Mouse (Mus musculus) WW6 (cell line): Measurements from ENCODE around the gene Ccdc177.

Source experiments
- DNase-seq: peaks from one replicate; pipeline ENCODE4 v3.0.0-alpha.2; 2013; ENCODE audit warnings: low read depth, low spot score

Gene Ccdc177

GRCm38 (mm10) chr12:80785005-80785404 is 24.5 kb upstream of the Ccdc177 start:
- DNase-seq, result no peak

DNA sequence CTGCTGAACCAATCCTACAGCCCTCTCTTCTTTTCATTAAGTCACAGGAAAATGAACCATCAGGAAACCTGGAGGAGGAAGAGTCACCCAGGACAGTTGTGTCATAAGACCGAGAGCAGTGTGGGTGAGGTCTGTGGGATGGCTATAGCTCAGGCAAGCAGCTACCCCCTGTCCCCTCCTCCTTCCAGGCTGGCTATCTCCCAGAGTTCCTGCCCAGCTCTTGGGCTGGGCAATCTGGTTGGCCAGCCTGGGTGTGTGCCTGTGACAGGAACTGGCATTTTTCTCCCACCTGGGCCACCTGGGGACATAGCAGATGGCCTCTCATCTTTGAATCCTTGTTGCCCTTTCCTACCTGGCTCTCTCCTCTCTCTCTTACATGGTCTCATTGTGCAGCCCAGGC is 23.4 kb upstream of the Ccdc177 start:
- no peak for DNase-seq

DNA sequence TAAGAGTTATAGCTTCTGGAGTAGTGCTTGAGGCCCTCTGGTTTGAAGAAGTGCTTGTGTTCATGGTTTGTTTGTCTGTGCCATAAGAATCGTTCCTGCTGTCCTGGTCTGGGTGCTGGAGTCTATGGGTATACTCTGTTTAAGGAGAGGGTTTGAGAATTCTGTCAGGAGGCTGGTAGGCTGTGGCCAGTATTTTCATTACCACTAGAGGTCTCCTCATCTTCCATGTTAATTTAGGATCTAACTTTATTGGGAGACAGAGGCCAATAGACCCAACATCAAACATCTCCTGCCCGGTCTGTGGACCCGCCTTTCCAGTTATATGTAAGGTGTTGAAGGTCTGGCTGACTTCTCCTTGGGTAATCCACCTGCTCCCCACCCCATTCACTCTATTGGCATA is 22.4 kb upstream of the Ccdc177 start:
- DNase-seq, result no peak

GRCm38 (mm10) chr12:80782190-80782589 is 21.7 kb upstream of the Ccdc177 start:
- DNase-seq, result no peak

DNA sequence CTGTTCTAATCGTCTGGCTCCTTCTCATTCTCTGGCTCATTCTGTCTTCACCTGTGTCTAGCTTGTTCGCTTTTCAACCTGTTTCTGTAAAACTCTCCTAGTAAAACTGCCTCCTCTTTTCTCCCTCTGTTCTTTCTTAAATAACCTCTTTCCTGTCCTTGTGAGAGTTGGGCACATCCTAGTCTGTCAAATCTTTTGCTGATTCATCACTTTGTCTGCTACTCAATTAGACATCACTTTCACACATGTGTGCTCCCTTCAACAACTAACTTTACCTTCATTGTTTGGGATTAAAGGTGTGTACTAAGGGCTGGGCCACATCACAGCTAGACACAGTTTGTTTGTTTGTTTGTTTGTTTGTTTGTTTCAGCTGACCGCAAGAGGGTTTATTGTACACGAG is 19.3 kb upstream of the Ccdc177 start:
- no peak for DNase-seq

DNA sequence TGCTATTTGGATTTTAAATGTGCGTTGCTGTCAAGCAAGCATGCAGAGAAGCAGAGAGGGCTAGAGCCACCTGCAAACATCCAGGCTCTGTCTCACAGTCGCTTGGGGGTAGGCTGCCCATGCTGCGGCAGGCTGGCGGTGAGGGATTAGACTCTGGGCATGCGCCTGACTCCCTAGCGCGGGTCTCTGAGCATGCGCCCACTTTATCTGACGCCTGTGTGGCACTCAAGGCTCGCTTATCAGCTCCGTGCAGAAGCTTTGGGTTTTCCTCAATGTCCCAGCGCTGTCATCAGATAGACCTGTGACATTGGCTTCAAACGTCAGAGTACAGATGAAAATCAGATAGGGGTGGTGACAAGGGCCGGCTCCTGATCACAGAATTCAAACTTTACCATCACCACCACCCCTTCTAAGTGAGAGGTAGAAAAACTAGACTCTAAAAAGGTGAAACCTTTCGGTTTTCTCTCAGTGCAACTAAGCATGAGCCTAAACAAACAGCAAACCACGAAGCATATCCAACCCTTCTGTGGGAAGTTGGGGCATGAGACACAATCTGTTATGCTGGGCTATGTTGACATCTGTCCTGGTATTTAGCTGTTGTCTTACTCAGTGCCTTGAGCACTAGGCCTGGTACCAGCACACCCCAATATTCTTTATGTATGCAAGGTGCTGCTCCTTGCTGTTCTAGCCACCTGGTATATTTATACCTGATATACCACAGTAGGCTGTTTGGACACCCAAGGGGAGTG is 17.9 kb upstream of the Ccdc177 start:
- no peak for DNase-seq

DNA sequence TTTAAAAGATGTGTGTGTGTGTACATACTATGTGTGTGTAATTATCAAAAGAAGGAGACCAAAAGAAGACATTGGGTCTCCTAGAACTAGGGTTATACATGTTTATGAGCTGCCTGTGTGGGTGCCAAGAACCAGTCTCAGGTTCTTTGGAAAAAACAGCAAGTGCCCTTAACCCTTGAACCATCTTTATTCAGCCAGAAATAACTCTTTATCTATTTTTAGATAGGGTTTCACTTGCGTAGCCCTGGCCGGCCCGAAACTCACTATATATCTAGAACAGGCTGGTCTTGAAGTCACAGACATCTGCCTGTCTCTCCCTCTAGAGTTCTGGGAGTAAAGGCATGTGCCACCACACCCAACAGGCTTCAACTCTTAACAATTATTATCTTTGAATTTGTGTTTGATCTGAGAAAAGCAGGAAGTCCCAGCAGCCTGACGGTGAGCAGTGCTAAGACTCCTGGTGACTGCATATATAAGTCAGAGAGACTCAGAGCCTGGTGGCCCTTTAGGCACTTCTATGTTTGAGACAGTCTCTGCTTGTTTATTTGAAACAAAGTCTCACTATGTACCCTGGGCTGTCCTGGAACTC is 15.7 kb upstream of the Ccdc177 start:
- DNase-seq, result no peak

- no peak for DNase-seq
Observed at GRCm38 (mm10) chr12:80774786-80775185, 14.3 kb upstream of the Ccdc177 start.

- no peak for DNase-seq
Observed at GRCm38 (mm10) chr12:80769697-80770096, 9.2 kb upstream of the Ccdc177 start.

- DNase-seq, result no peak
Observed at GRCm38 (mm10) chr12:80764116-80764515, 3.6 kb upstream of the Ccdc177 start.

DNA sequence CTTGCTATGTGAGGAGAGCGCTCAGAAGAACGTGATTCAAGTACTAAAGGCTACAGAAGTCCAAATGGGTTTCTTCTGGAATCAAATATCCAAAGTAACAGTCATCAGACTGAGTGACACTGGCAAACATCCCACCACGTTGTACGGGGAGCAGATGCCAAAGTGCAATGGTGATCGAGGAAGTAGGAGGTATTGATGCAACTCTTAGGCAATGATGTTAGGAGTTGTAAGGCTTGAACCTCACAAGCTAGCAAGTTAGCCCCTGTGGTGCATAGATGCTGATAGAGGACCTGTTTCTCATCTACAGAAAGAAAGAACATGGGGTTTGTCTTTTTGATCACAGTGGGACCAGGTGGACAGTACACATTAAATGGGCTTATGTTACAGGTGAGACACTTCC is 2.5 kb upstream of the Ccdc177 start:
- DNase-seq, result no peak

GRCm38 (mm10) chr12:80759713-80760395 is 633 bp downstream of the Ccdc177 start:
- DNase-seq, result no peak

DNA sequence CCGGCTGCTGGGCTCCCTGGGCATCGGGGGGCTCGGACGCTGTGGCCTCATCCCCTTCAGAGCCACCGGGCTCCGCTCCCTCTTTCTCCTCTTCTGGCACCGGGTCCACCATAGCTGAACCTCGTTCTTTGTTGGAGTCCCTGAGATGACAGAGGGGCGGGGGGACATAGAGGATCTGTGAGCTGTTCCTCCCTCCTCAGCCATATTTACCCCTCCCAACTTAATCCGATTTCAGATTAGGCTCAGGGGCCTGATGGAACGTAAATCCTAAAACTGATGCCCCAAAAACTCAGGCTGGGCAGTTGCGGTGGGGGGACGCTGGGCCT is 1.1 kb downstream of the Ccdc177 start:
- DNase-seq, result no peak

DNA sequence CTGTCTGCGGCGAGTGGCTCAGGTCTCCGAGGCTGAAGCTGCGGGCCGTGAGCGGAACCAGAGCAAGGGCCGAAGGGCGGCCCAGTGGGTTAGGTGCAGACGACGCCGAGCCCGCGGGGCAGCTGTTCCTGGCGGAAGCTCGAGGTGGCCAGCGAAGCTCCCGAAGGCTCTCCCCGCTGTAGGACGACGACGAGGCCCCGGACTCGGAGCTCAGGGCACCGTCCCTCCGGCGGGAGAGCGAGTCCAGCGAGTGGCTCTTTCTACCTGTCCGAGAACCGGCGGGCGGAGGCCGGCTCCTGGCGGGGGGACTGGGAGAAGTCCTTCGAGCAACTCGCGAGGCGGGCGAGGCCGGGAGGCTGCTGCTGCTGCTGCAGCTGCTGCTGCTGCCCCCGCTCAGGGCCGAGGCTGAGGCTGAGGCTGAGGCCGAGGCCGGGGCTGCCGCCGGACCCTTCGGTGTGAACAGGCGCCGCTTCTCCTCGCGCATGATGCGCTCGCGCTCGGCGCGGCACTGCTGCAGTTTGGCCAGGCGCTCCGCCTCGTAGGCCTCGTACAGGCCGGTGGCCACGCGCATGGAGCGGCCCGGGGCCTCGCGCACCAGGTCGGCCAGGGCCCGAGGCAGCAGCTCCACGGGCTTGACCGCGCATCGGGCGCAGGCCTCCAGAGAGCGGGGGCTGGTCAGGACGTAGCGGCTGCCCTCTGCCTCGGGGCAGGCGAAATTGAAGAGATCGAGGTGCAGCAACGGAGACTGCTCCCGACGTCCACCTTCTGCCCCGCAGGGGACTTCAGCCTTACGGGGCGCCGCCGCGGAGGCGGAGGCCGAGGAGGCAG is 1.7 kb downstream of the Ccdc177 start:
- DNase-seq, result no peak

DNA sequence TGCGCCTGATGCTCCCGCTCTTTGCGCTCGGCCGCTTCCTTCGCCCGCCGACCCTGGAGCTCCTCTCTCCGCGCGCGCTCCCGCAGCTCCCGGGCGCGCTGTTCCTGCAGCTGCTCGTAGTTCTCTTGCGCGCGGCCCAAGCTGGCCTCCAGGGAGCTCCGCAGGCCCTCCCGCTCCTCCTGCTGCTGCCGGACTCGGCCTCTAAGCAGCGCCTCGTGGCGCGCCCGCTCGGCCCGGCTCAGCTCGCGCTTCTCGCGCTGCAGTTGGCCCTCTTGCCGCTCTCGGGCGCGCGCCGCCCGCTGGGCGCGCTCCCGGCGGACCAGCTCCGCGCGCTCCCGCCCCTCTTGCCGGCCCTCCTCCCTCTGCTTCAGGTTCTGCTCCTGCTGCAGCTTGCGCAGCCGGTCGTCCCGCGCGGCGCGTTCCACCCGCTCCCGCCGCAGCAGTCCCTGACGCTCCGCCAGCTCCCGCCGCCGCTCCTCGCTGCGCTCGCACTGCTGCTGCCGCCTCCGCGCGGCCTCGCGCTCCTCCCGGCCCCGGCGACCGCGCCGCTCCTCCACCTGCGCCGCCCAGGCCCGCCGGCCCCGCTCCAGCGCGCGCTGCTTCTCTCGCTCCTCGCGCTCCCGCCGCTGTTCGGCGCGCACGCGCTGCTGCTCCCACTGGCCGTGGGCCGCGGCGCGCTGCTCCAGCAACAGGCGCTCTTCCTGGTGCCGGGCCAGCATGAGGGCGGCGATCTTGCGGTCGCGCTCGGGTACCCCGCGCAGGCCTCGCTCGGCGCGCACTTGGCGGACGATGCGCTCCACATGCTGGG is 2.5 kb downstream of the Ccdc177 start:
- DNase-seq, result no peak

GRCm38 (mm10) chr12:80751556-80751955 is 8.9 kb downstream of the Ccdc177 start:
- DNase-seq, result no peak

- DNase-seq, result no peak
Observed at GRCm38 (mm10) chr12:80746031-80746813, 14.3 kb downstream of the Ccdc177 start.

- DNase-seq, result no peak
Observed at GRCm38 (mm10) chr12:80744614-80745013, 15.9 kb downstream of the Ccdc177 start.

- no peak for DNase-seq
Observed at GRCm38 (mm10) chr12:80739482-80739881, 21.0 kb downstream of the Ccdc177 start.

GRCm38 (mm10) chr12:80737283-80737600 is 23.2 kb downstream of the Ccdc177 start:
- DNase-seq, result no peak
